Mouse (Mus musculus) spleen, adult 18-20 months (tissue): ENCODE results near the gene Gm3099.
"Not testable (repeated sequence)": the region's sequence is repeated elsewhere in the genome, so short reads cannot be mapped to it uniquely, and the experiment has no call there.

Experiments
- DNase-seq, 2 experiments: peaks; one replicate each; pipeline ENCODE4 v3.0.0; 2022; ENCODE audit warnings: mixed read lengths in 2 of 2

The Gm3099 gene

DNA sequence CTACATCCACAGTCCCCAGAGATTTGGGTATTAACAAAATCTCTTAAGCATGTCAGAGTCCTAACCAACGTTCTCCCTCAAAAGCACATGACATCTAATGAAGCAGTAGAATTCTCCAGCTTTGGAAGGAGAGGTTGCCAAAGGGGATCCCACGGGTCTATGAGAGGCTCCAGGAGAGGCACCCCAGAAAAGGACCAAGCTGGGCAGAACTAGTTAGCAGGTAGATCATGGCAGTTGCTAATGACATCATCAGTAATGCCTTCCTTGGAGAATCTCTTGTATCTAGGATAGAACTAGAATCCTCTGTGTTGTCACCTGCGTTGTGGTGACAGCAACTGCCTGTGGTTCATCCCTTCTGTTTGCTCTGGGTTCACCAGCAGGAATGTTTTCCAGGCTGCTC is at the start of gene Gm3099:
Gene Gm3099 (plus strand): TSS at position 301 of the 400 bp plus-strand sequence.
- DNase-seq: not testable (repeated sequence)

GRCm38 (mm10) chr14:3963247-3963646 is 34.9 kb upstream of the Gm3099 start, which contains the start of gene Gm3095:
Gene Gm3095, plus strand, starts transcription at chr14:3963547.
- not testable (repeated sequence) for DNase-seq

DNA sequence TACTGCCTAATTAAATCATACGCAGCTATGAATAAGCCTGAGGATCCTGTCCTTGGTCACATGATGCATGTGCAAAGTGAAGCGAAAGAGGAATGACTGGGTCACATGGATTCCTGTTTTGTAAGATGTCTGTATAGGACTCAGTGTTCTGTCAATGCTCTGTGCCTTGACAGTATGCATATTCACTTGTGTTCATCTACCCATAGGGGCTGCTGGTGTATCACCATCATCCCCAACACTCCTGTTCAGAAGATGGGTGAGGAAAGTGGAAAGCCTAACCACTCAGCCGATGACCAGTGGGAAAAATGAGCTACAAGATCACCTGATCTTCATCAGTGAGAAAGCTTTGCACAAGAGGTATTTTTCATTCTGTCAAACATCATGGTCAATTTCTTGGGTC is 25.4 kb downstream of the Gm3099 start, which contains the start of gene Gm5796:
Gene Gm5796 (plus strand): TSS at position 301 of the 400 bp plus-strand sequence.
- not testable (repeated sequence) for DNase-seq
